Mouse (Mus musculus): Measurements from ENCODE around the gene Sec16b. TPM values are rescaled to one million over a fixed set of nuclear protein-coding genes. Genes with fewer than 3 reads are reported as not detected.

The Sec16b gene
- polyA plus RNA-seq (2016; fragmentation: Nextera tagmentation; extraction: Ambion mirVana): 1.7 and 2.1 TPM in 2 replicates

GRCm38 (mm10) chr1:157506522-157506921 lies at the start of gene Sec16b:
Gene Sec16b (plus strand): TSS chr1:157506728.
- Histone ChIP-seq H3K36me3 (no peaks in the 10 kb centered on the region), H3K27me3 (no peaks in the 10 kb centered on the region), H3K27ac (no peak within 1 kb of the TSS), H3K9ac (no peak within 1 kb of the TSS), H3K4me3 (no peak within 1 kb of the TSS), H3K4me1 (peaks cover 5% of the 10 kb centered on the region; the same call in 1 of the 2 replicates), H3K9me3 (no peaks in the 10 kb centered on the region), H3K4me2 (replicated peaks) (no peak within 1 kb of the TSS; the same call in 1 of the 2 replicates)
- no peak for ATAC-seq (ENCODE audit: insufficient number of reproducible peaks, insufficient read depth, low FRiP score, low TSS enrichment)
- 15% methylated on average over 5 of the region's 5 CpGs for WGBS

GRCm38 (mm10) chr1:157457789-157458188 lies 48.7 kb upstream of the Sec16b start:
- H3K27me3 ChIP-seq: no peaks in the 10 kb centered on the region
- H3K4me3 ChIP-seq: no peak overlapping the region
- no peaks in the 10 kb centered on the region for H3K36me3 ChIP-seq
- H3K4me1 ChIP-seq: peaks cover 11% of the 10 kb centered on the region
- H3K9ac ChIP-seq: no peak overlapping the region
- H3K4me2 ChIP-seq (replicated peaks): peak overlapping the region; percentile 63; the same call in 1 of the 2 replicates
- ATAC-seq (ENCODE audit: insufficient number of reproducible peaks, insufficient read depth, low FRiP score, low TSS enrichment): no peak
- H3K9me3 ChIP-seq: no peaks in the 10 kb centered on the region
- WGBS: 79% methylated on average over 3 of the region's 3 CpGs
- no peak overlapping the region for H3K27ac ChIP-seq

DNA sequence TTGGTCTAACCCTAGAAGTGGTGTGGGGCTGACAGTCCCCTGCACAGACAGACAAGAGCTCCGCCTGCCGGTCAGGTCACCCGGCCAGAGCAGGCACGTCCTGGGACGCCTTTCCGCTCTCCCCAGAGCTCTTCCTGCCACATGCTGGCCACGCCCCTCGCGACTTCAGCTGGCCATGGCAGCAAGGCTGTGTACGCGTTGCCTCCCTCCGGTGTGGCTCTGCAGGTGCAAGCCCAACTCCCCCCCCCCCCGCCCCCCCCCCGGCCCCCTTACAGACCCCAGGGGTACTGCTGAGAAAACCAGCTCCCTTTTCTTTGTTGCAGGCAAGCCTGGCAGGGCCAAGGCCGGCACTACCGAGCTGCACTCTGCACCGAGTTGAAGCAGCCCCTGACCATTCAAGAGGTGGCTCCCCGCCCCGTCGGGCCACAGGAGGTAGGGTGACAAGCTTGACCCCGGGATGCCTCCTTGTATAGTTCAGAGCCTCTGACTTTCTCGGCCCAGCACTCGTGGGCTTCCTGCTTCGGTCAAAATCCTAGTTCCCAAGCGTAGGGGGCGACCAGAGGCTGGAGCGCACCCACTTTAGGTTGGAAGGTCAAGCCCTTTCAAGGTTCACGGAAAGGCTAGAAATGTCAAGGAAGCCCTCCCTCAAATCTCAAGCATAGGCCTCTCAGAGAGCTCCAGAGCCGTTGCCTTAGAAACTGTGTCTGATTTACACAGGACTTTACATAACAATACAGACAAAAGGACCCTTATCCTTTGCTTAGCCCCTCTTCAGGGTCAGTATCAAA lies 47.9 kb upstream of the Sec16b start, which contains the start of gene Cryzl2:
TSS of gene Cryzl2 (plus strand) at position 157 of the 788 bp plus-strand sequence.
- H3K9me3 ChIP-seq: no peaks in the 10 kb centered on the region
- peak within 1 kb of the TSS; percentile 40 for H3K4me3 ChIP-seq
- no peaks in the 10 kb centered on the region for H3K36me3 ChIP-seq
- H3K9ac ChIP-seq: peak within 1 kb of the TSS; percentile 39
- WGBS: 7% methylated on average over 27 of the region's 29 CpGs
- H3K4me1 ChIP-seq: peaks cover 8% of the 10 kb centered on the region
- peak; percentile 84 for ATAC-seq (ENCODE audit: insufficient number of reproducible peaks, insufficient read depth, low FRiP score, low TSS enrichment)
- no peak within 1 kb of the TSS for H3K27ac ChIP-seq
- H3K4me2 ChIP-seq (replicated peaks): peak within 1 kb of the TSS; percentile 63
- no peaks in the 10 kb centered on the region for H3K27me3 ChIP-seq

DNA sequence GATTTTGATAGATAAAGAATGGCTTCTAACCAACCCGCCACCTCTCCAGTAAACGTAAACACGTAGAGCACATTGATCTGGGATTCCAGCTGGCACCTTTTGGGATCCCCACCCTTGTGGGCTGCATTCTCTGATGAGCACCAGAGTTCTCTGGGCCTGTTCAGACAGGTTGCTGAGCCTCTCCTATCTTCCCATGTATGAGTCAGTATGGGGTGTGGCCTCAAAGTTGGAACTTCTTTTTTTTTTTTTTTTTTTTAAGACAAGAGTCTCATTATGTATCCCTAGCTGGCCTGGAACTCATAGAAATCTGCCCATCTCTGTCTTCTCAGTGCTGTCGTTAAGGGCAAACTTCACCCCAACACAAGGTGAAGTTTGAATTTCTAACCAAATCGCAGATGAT lies 46.6 kb upstream of the Sec16b start:
- Histone ChIP-seq H3K36me3 (no peaks in the 10 kb centered on the region), H3K4me3 (no peak overlapping the region), H3K9ac (no peak overlapping the region), H3K4me2 (replicated peaks) (no peak overlapping the region), H3K27ac (no peak overlapping the region), H3K4me1 (peaks cover 8% of the 10 kb centered on the region), H3K27me3 (no peaks in the 10 kb centered on the region), H3K9me3 (no peaks in the 10 kb centered on the region)
- no peak for ATAC-seq (ENCODE audit: insufficient number of reproducible peaks, insufficient read depth, low FRiP score, low TSS enrichment)
- 85% methylated on average over 5 of the region's 5 CpGs for WGBS

DNA sequence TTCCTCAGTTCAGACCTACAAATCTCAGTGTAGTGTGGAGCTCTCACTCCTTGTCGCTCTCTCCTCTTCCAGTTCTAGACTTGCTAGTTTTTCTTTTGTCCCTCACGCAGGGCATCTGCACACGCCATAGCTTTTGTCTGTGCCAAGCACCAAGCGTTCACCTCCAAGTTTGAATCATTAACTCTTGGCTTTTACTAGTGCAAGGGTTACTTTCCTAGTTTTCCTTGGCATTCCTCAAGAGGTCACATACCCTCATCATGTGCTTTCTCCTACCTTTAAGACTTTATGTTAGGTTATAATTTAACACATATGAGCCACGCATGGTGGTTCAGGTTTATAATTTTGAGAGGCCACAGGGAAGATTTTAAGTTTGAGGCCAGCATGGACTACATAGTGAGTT lies 45.3 kb upstream of the Sec16b start:
- no peak for ATAC-seq (ENCODE audit: insufficient number of reproducible peaks, insufficient read depth, low FRiP score, low TSS enrichment)
- no peak overlapping the region for H3K4me2 ChIP-seq (replicated peaks)
- WGBS: 94% methylated on average over 5 of the region's 5 CpGs

GRCm38 (mm10) chr1:157462336-157462735 lies 44.2 kb upstream of the Sec16b start:
- Histone ChIP-seq H3K4me1 (peaks cover 8% of the 10 kb centered on the region), H3K27me3 (no peaks in the 10 kb centered on the region), H3K36me3 (no peaks in the 10 kb centered on the region), H3K4me2 (replicated peaks) (no peak overlapping the region), H3K9ac (no peak overlapping the region), H3K4me3 (no peak overlapping the region), H3K9me3 (no peaks in the 10 kb centered on the region), H3K27ac (no peak overlapping the region)
- 41% methylated on average over 3 of the region's 3 CpGs for WGBS
- ATAC-seq (ENCODE audit: insufficient number of reproducible peaks, insufficient read depth, low FRiP score, low TSS enrichment): no peak

More for the DNA sequence above, 45.3 kb upstream of the Sec16b start:
- H3K36me3 ChIP-seq: no peaks in the 10 kb centered on the region
- no peak overlapping the region for H3K9ac ChIP-seq
- H3K4me1 ChIP-seq: peaks cover 8% of the 10 kb centered on the region
- no peaks in the 10 kb centered on the region for H3K9me3 ChIP-seq
- H3K27me3 ChIP-seq: no peaks in the 10 kb centered on the region
- H3K4me3 ChIP-seq: no peak overlapping the region
- H3K27ac ChIP-seq: no peak overlapping the region

GRCm38 (mm10) chr1:157465194-157465593 lies 41.3 kb upstream of the Sec16b start:
- Histone ChIP-seq H3K4me3 (no peak overlapping the region), H3K27me3 (no peaks in the 10 kb centered on the region), H3K4me2 (replicated peaks) (no peak overlapping the region), H3K36me3 (no peaks in the 10 kb centered on the region), H3K9me3 (no peaks in the 10 kb centered on the region), H3K27ac (no peak overlapping the region), H3K9ac (no peak overlapping the region), H3K4me1 (no peaks in the 10 kb centered on the region)
- 75% methylated on average over 3 of the region's 3 CpGs for WGBS
- no peak for ATAC-seq (ENCODE audit: insufficient number of reproducible peaks, insufficient read depth, low FRiP score, low TSS enrichment)

GRCm38 (mm10) chr1:157467866-157468265 lies 38.7 kb upstream of the Sec16b start:
- Histone ChIP-seq H3K9ac (no peak overlapping the region), H3K4me2 (replicated peaks) (no peak overlapping the region), H3K27ac (no peak overlapping the region), H3K4me3 (no peak overlapping the region), H3K4me1 (no peaks in the 10 kb centered on the region), H3K9me3 (no peaks in the 10 kb centered on the region), H3K27me3 (no peaks in the 10 kb centered on the region), H3K36me3 (no peaks in the 10 kb centered on the region)
- ATAC-seq (ENCODE audit: insufficient number of reproducible peaks, insufficient read depth, low FRiP score, low TSS enrichment): no peak
- 92% methylated on average over 8 of the region's 8 CpGs for WGBS

DNA sequence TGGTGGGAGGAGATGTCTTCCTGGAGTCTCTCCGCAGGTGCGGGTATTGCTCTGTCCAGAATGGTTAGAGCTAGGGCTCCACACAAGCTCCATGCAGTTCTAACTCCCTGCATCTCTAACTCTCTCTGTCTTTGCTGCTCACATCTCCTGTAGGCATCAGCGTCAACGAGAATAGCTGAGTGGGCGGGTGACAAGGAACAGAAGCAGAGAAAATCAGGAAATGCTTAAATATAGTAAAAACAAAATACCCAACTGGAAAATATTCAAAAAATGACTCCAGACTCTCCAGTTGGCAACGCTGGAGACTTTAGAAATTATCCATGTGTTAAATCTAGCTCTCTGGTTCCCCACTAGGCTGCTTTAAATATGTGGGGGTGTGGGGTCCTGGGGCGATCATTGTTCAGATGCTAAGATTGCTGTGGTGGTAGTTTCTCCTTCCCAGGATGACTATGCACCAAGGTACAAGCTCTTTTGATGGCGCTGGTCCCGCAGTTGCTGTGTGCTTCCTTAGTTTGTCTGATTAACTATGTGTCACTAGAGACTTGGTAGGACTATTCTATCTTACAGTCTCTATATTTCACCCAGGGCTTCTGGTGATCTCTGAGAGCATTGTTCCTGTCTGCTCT lies 35.7 kb upstream of the Sec16b start:
- no peak for ATAC-seq (ENCODE audit: insufficient number of reproducible peaks, insufficient read depth, low FRiP score, low TSS enrichment)
- Histone ChIP-seq H3K4me3 (no peak overlapping the region), H3K36me3 (no peaks in the 10 kb centered on the region), H3K4me1 (no peaks in the 10 kb centered on the region), H3K9me3 (no peaks in the 10 kb centered on the region), H3K4me2 (replicated peaks) (no peak overlapping the region), H3K9ac (no peak overlapping the region), H3K27me3 (no peaks in the 10 kb centered on the region), H3K27ac (no peak overlapping the region)
- 90% methylated on average over 9 of the region's 9 CpGs for WGBS

- H3K4me1 ChIP-seq: no peaks in the 10 kb centered on the region
- ATAC-seq (ENCODE audit: insufficient number of reproducible peaks, insufficient read depth, low FRiP score, low TSS enrichment): no peak
- H3K27ac ChIP-seq: no peak overlapping the region
- H3K9ac ChIP-seq: no peak overlapping the region
- no peak overlapping the region for H3K4me3 ChIP-seq
- H3K4me2 ChIP-seq (replicated peaks): no peak overlapping the region
- no peaks in the 10 kb centered on the region for H3K9me3 ChIP-seq
- no peaks in the 10 kb centered on the region for H3K27me3 ChIP-seq
- WGBS: 86% methylated on average over 7 of the region's 7 CpGs
- H3K36me3 ChIP-seq: no peaks in the 10 kb centered on the region
Observed at GRCm38 (mm10) chr1:157472716-157473115, 33.8 kb upstream of the Sec16b start.

- WGBS: 80% methylated on average over 8 of the region's 8 CpGs
Observed at GRCm38 (mm10) chr1:157474865-157475264, 31.7 kb upstream of the Sec16b start.

GRCm38 (mm10) chr1:157476231-157476630 lies 30.3 kb upstream of the Sec16b start:
- WGBS: 78% methylated on average over 2 of the region's 2 CpGs

More at GRCm38 (mm10) chr1:157474865-157475264, 31.7 kb upstream of the Sec16b start:
- no peaks in the 10 kb centered on the region for H3K4me1 ChIP-seq
- no peak overlapping the region for H3K27ac ChIP-seq
- no peak overlapping the region for H3K4me2 ChIP-seq (replicated peaks)
- no peak overlapping the region for H3K4me3 ChIP-seq
- ATAC-seq (ENCODE audit: insufficient number of reproducible peaks, insufficient read depth, low FRiP score, low TSS enrichment): no peak
- H3K9me3 ChIP-seq: no peaks in the 10 kb centered on the region
- no peak overlapping the region for H3K9ac ChIP-seq
- H3K27me3 ChIP-seq: no peaks in the 10 kb centered on the region
- H3K36me3 ChIP-seq: no peaks in the 10 kb centered on the region

More at GRCm38 (mm10) chr1:157476231-157476630, 30.3 kb upstream of the Sec16b start:
- Histone ChIP-seq H3K36me3 (no peaks in the 10 kb centered on the region), H3K27ac (no peak overlapping the region), H3K27me3 (no peaks in the 10 kb centered on the region), H3K9me3 (no peaks in the 10 kb centered on the region), H3K4me3 (no peak overlapping the region), H3K4me2 (replicated peaks) (no peak overlapping the region), H3K9ac (no peak overlapping the region), H3K4me1 (no peaks in the 10 kb centered on the region)
- no peak for ATAC-seq (ENCODE audit: insufficient number of reproducible peaks, insufficient read depth, low FRiP score, low TSS enrichment)

All from embryonic facial prominence, embryonic 12.5 days (tissue).